Mouse (Mus musculus) Patski (cell line): ENCODE data around the gene Fadd. TPM values are rescaled to one million over a fixed set of nuclear protein-coding genes. Genes with fewer than 3 reads are reported as not detected.

ENCODE experiments used
- ATAC-seq: fragments of 100-300 bp; one replicate; pipeline ENCODE4 v1.8.0; 2021
- CTCF ChIA-PET: fragments of 350-600 bp; sonication (Branson Sonifier 250); formaldehyde crosslinking; loops from one replicate; lab custom pipeline; 2022; ENCODE audit warnings: inconsistent platforms; lab: Charles Lee
- POLR2A ChIA-PET: fragments of 350-600 bp; sonication (Branson Sonifier 250); formaldehyde crosslinking; loops from one replicate; lab custom pipeline; 2022; ENCODE audit warnings: antibody characterized with exemption, inconsistent platforms; lab: Charles Lee
- DNase-seq: peaks from one replicate; pipeline ENCODE4 v3.0.0-alpha.2; 2011; ENCODE audit warnings: low read depth, low spot score
- H3K27me3 ChIP-seq: fragments of 371-371 bp; one replicate; pipeline ENCODE4 v1.5.1; 2021
- CTCF ChIP-seq: fragments of 100-300 bp; IDR thresholded peaks from one replicate; pipeline ENCODE4 v1.5.1; 2021
- in situ Hi-C: fragments of 300-500 bp; cut with MboI; formaldehyde crosslinking; loops from 3 replicates; pipeline ENCODE4 v1.11.1; 2018; ENCODE audit warnings: low pct_unique_long_range_greater_than_20kb, mixed read lengths
- polyA plus RNA-seq: library from polyadenylated mRNA; unstranded; gene quantifications from one replicate; pipeline ENCODE4 v1.2.3, GENCODE M21; 2021

The Fadd gene
- polyA plus RNA-seq, 1 experiment from 2014 or later, result 7.7 TPM

- ChIA-PET CTCF (no interaction called here), POLR2A (no interaction called here)
- DNase-seq (no peak), ATAC-seq (no peak)
- in situ Hi-C loops, result no loop called here
- TF ChIP-seq CTCF, result no peak
- H3K27me3 ChIP-seq, result no peaks in the 10 kb centered on the region
These were observed 20.2 kb downstream of the Fadd start for GRCm38 (mm10) chr7:144562016-144562415.

- no peaks in the 10 kb centered on the region for H3K27me3 ChIP-seq
- ATAC-seq, result no peak
- no peak for DNase-seq
- ChIA-PET CTCF (interaction anchor here (1.1 kb wide), 1 partner anchor 8 kb away, joined by 3 read pairs; no protein-coding TSS in a partner anchor), POLR2A (interaction anchor here (0.8 kb wide), 1 partner anchor 22 kb away, joined by 3 read pairs; the partner anchor contains the start of gene Fadd)
- no peak for TF ChIP-seq CTCF
- in situ Hi-C loops, result no loop called here
These were observed 21.7 kb downstream of the Fadd start for GRCm38 (mm10) chr7:144560594-144560993.

GRCm38 (mm10) chr7:144558552-144558951 is 23.7 kb downstream of the Fadd start:
- no peak for ATAC-seq
- H3K27me3 ChIP-seq, result no peaks in the 10 kb centered on the region
- POLR2A ChIA-PET, result no interaction called here
- no peak for TF ChIP-seq CTCF
- in situ Hi-C loops, result no loop called here
- DNase-seq, result no peak
- CTCF ChIA-PET, result interaction anchor here (1.2 kb wide), 1 partner anchor 18 kb away, joined by 3 read pairs; no protein-coding TSS in a partner anchor

GRCm38 (mm10) chr7:144554123-144554472 is 28.2 kb downstream of the Fadd start:
- no peak for ATAC-seq
- CTCF ChIA-PET, result interaction anchor here (1.4 kb wide), 1 partner anchor 9 kb away, joined by 3 read pairs; no protein-coding TSS in a partner anchor
- TF ChIP-seq CTCF, result no peak
- H3K27me3 ChIP-seq, result no peaks in the 10 kb centered on the region
- in situ Hi-C loops, result no loop called here
- DNase-seq, result no peak
- POLR2A ChIA-PET, result interaction anchor here (1.4 to 1.8 kb wide), 2 partner anchors 13 to 27 kb away, joined by 4 to 11 read pairs; no protein-coding TSS in a partner anchor

- in situ Hi-C loops, result no loop called here
- DNase-seq (peak; percentile 69), ATAC-seq (peak; percentile 79)
- no peaks in the 10 kb centered on the region for H3K27me3 ChIP-seq
- CTCF ChIA-PET, result interaction anchor here (1.4 to 2.0 kb wide), 3 partner anchors 10 to 16 kb away, joined by 3 to 6 read pairs (median 6); no protein-coding TSS in a partner anchor
- POLR2A ChIA-PET, result interaction anchor here (0.7 to 1.4 kb wide), 3 partner anchors 13 to 20 kb away, joined by 8 to 11 read pairs (median 9); no protein-coding TSS in a partner anchor
- TF ChIP-seq CTCF, result no peak
These were observed 28.8 kb downstream of the Fadd start, which contains the start of gene Ppfia1 for GRCm38 (mm10) chr7:144553237-144554122. Ppfia1 (minus strand) TSS chr7:144553729.

GRCm38 (mm10) chr7:144552274-144552673 is 30.0 kb downstream of the Fadd start:
- no peak for TF ChIP-seq CTCF
- CTCF ChIA-PET, result interaction anchor here (0.9 to 2.0 kb wide), 3 partner anchors 9 to 23 kb away, joined by 3 to 6 read pairs (median 6); no protein-coding TSS in a partner anchor
- H3K27me3 ChIP-seq, result no peaks in the 10 kb centered on the region
- POLR2A ChIA-PET, result interaction anchor here (0.7 to 1.2 kb wide), 3 partner anchors 16 to 28 kb away, joined by 3 to 9 read pairs (median 8); no protein-coding TSS in a partner anchor
- ATAC-seq, result no peak
- DNase-seq, result no peak
- in situ Hi-C loops, result no loop called here

GRCm38 (mm10) chr7:144550811-144551210 is 31.5 kb downstream of the Fadd start:
- ATAC-seq (no peak), DNase-seq (no peak)
- in situ Hi-C loops, result no loop called here
- ChIA-PET CTCF (interaction anchor here (0.9 to 2.2 kb wide), 7 partner anchors 11 to 47 kb away, joined by 3 to 8 read pairs (median 4); no protein-coding TSS in a partner anchor), POLR2A (no interaction called here)
- H3K27me3 ChIP-seq, result no peaks in the 10 kb centered on the region
- TF ChIP-seq CTCF, result no peak

- no peak for DNase-seq
- peak; percentile 48 for TF ChIP-seq CTCF
- no peaks in the 10 kb centered on the region for H3K27me3 ChIP-seq
- ATAC-seq, result no peak
- CTCF ChIA-PET, result interaction anchor here (0.7 to 2.2 kb wide), 6 partner anchors 11 to 47 kb away, joined by 3 to 8 read pairs (median 4); no protein-coding TSS in a partner anchor
- POLR2A ChIA-PET, result no interaction called here
- in situ Hi-C loops, result no loop called here
These were observed 32.2 kb downstream of the Fadd start for GRCm38 (mm10) chr7:144549904-144550566.

GRCm38 (mm10) chr7:144545231-144545630 is 37.0 kb downstream of the Fadd start:
- ChIA-PET CTCF (interaction anchor here (1.2 to 2.5 kb wide), 2 partner anchors 13 to 17 kb away, joined by 3 to 9 read pairs; no protein-coding TSS in a partner anchor), POLR2A (interaction anchor here (0.6 to 1.4 kb wide), 2 partner anchors 18 to 372 kb away, joined by 3 read pairs; no protein-coding TSS in a partner anchor)
- in situ Hi-C loops, result no loop called here
- ATAC-seq (no peak), DNase-seq (no peak)
- TF ChIP-seq CTCF, result no peak
- H3K27me3 ChIP-seq, result no peaks in the 10 kb centered on the region

- no peak for ATAC-seq
- H3K27me3 ChIP-seq, result no peaks in the 10 kb centered on the region
- TF ChIP-seq CTCF, result no peak
- in situ Hi-C loops, result no loop called here
- no peak for DNase-seq
- CTCF ChIA-PET, result no interaction called here
- POLR2A ChIA-PET, result no interaction called here
These were observed 40.9 kb downstream of the Fadd start for GRCm38 (mm10) chr7:144541351-144541750.
